9 mouse cellular contexts compared by ENCODE assay signal in genomic region chr3:37642681-37643214, GRCm38 (mm10). TPM values are rescaled to one million over a fixed set of nuclear protein-coding genes. Genes with fewer than 3 reads are reported as not detected.
DNase-seq lines count a peak whose midpoint lies in the region; ATAC-seq lines count a peak whose summit lies in the region.
"Had no signal": no experiment of that assay in that cellular context is flagged by ENCODE, and none has a peak within 500 bp of the region (broad histone marks: within the 10 kb centered on the region; RNA-seq: fewer than 3 reads in every experiment).

No protein-coding gene starts in this region.

- 0 out of 2 replicates have a peak, but pooled peaks cover 4% of the 10 kb centered on the region for H3K4me1 ChIP-seq in heart, embryonic 12.5 days (replicated peaks)
- H3K4me1 ChIP-seq in forebrain, embryonic 12.5 days: peaks cover 25% of the 10 kb centered on the region
- H3K4me1 ChIP-seq in hindbrain, embryonic 11.5 days (replicated peaks; ENCODE audit: control insufficient read depth, insufficient read depth, low read length): no peaks in the 10 kb centered on the region
- peaks cover 17% of the 10 kb centered on the region for H3K4me1 ChIP-seq in limb, embryonic 11.5 days (ENCODE audit: control insufficient read depth, insufficient read depth, low read length)
- peaks cover 44% of the 10 kb centered on the region for H3K4me1 ChIP-seq in stomach, embryonic 16.5 days (ENCODE audit: control insufficient read depth, insufficient read depth, low read length)

- peaks cover 7% of the 10 kb centered on the region for H3K27me3 ChIP-seq in heart, embryonic 12.5 days (replicated peaks)
- H3K27me3 ChIP-seq in forebrain, embryonic 12.5 days: peaks cover 5% of the 10 kb centered on the region; the same call in 1 of the 2 replicates
- H3K27me3 ChIP-seq in hindbrain, embryonic 11.5 days (ENCODE audit: control insufficient read depth, insufficient read depth, low read length): no peaks in the 10 kb centered on the region; the same call in 1 of the 2 replicates
- H3K27me3 ChIP-seq in limb, embryonic 11.5 days (ENCODE audit: control insufficient read depth, insufficient read depth, low read length): no peaks in the 10 kb centered on the region
- H3K27me3 ChIP-seq in stomach, embryonic 16.5 days (ENCODE audit: control insufficient read depth, insufficient read depth, low read length): no peaks in the 10 kb centered on the region

- H3K27ac ChIP-seq in heart, embryonic 12.5 days (ENCODE audit: poor library complexity, severe bottlenecking): no peak overlapping the region
- peak overlapping the region; percentile 65 for H3K27ac ChIP-seq in forebrain, embryonic 12.5 days
- no peak overlapping the region for H3K27ac ChIP-seq in hindbrain, embryonic 11.5 days (ENCODE audit: low read depth, low read length)
- no peak overlapping the region for H3K27ac ChIP-seq in limb, embryonic 11.5 days (replicated peaks; ENCODE audit: low read depth, low read length)
- peak overlapping the region; percentile 40 for H3K27ac ChIP-seq in stomach, embryonic 16.5 days (ENCODE audit: low read length)

- H3K4me3 ChIP-seq in heart, embryonic 12.5 days: no peak overlapping the region
- H3K4me3 ChIP-seq in forebrain, embryonic 12.5 days (replicated peaks): peak overlapping the region; percentile 81
- H3K4me3 ChIP-seq in hindbrain, embryonic 11.5 days (ENCODE audit: low read depth, low read length): peak overlapping the region; percentile 21; the same call in 1 of the 2 replicates
- 0 out of 2 replicates have a peak overlapping the region, but pooled peaks have one; percentile 91 for H3K4me3 ChIP-seq in limb, embryonic 11.5 days (ENCODE audit: low read depth, low read length)
- peak overlapping the region; percentile 94 for H3K4me3 ChIP-seq in stomach, embryonic 16.5 days (replicated peaks; ENCODE audit: low read length)

- no peak for ATAC-seq in heart, embryonic 12.5 days (ENCODE audit: insufficient number of reproducible peaks, low FRiP score)
- ATAC-seq in forebrain, embryonic 12.5 days (ENCODE audit: low FRiP score): no peak
- ATAC-seq in hindbrain, embryonic 11.5 days (ENCODE audit: low FRiP score): no peak
- no peak for ATAC-seq in limb, embryonic 11.5 days (ENCODE audit: insufficient number of reproducible peaks, low FRiP score, low TSS enrichment, low read depth)
- no peak; the same call in 1 of the 2 replicates for ATAC-seq in stomach, embryonic 16.5 days (ENCODE audit: insufficient read depth, low FRiP score)

- H3K4me2 ChIP-seq in heart, embryonic 12.5 days: no peak overlapping the region
- peak overlapping the region; percentile 78 for H3K4me2 ChIP-seq in forebrain, embryonic 12.5 days
- peak overlapping the region; percentile 33 for H3K4me2 ChIP-seq in hindbrain, embryonic 11.5 days (replicated peaks; ENCODE audit: low read depth, low read length)
- H3K4me2 ChIP-seq in limb, embryonic 11.5 days (ENCODE audit: low read depth, severe bottlenecking): 0 out of 2 replicates have a peak overlapping the region, but pooled peaks have one; percentile 31
- H3K4me2 ChIP-seq in stomach, embryonic 16.5 days (ENCODE audit: low read depth, low read length): peak overlapping the region; percentile 74

- intact Hi-C loops in left cerebral cortex, postnatal 4 days (cut with DNase I): loop anchor here (10.0 kb wide), 4 partner anchors 82 to 582 kb away; partner anchors contain the start of gene Gm5148

- H3K9ac ChIP-seq in heart, embryonic 12.5 days: no peak overlapping the region
- peak overlapping the region; percentile 84; the same call in 1 of the 2 replicates for H3K9ac ChIP-seq in forebrain, embryonic 12.5 days
- peak overlapping the region; percentile 0; the same call in 1 of the 2 replicates for H3K9ac ChIP-seq in hindbrain, embryonic 11.5 days (ENCODE audit: low read depth, low read length)
- H3K9ac ChIP-seq in limb, embryonic 11.5 days (ENCODE audit: low read length): no peak overlapping the region
- peak overlapping the region; percentile 52 for H3K9ac ChIP-seq in stomach, embryonic 16.5 days (ENCODE audit: low read length)

- H3K36me3 ChIP-seq in heart, embryonic 12.5 days: peaks cover 18% of the 10 kb centered on the region
- peaks cover 21% of the 10 kb centered on the region for H3K36me3 ChIP-seq in forebrain, embryonic 12.5 days (replicated peaks)
- no peaks in the 10 kb centered on the region for H3K36me3 ChIP-seq in hindbrain, embryonic 11.5 days (ENCODE audit: control insufficient read depth, insufficient read depth, low read length)
- peaks cover 7% of the 10 kb centered on the region; the same call in 1 of the 2 replicates for H3K36me3 ChIP-seq in limb, embryonic 11.5 days (ENCODE audit: control insufficient read depth, insufficient read depth, low read length)
- H3K36me3 ChIP-seq in stomach, embryonic 16.5 days (ENCODE audit: control insufficient read depth, insufficient read depth, low read length): peaks cover 10% of the 10 kb centered on the region

- DNase-seq in heart, adult 11 months: peak; percentile 99
- DNase-seq in hindbrain, embryonic 11.5 days (ENCODE audit: low spot score): no peak
- no peak for DNase-seq in limb, embryonic 11.5 days (ENCODE audit: low spot score)
- no peak for DNase-seq in left cerebral cortex, postnatal 4 days
- no peak for DNase-seq in ovary, postnatal 14 days (ENCODE audit: low spot score)

- H3K9me3 ChIP-seq in heart, embryonic 12.5 days (replicated peaks): no peaks in the 10 kb centered on the region
- H3K9me3 ChIP-seq in forebrain, embryonic 12.5 days: no peaks in the 10 kb centered on the region
- no peaks in the 10 kb centered on the region for H3K9me3 ChIP-seq in hindbrain, embryonic 11.5 days (ENCODE audit: control insufficient read depth, low read length)
- no peaks in the 10 kb centered on the region for H3K9me3 ChIP-seq in limb, embryonic 11.5 days (ENCODE audit: control insufficient read depth, low read length)
- H3K9me3 ChIP-seq in stomach, embryonic 16.5 days (replicated peaks; ENCODE audit: control insufficient read depth, low read length): no peaks in the 10 kb centered on the region

- WGBS in heart, embryonic 12.5 days: 87% methylated on average over 21 of the region's 21 CpGs
- 86% methylated on average over 21 of the region's 21 CpGs for WGBS in forebrain, embryonic 12.5 days
- 75% methylated on average over 21 of the region's 21 CpGs for whole genome bisulfite sequencing in hindbrain, embryonic 11.5 days
- 81% methylated on average over 21 of the region's 21 CpGs for WGBS in limb, embryonic 11.5 days
- WGBS in stomach, embryonic 16.5 days: 72% methylated on average over 21 of the region's 21 CpGs

RNA-seq across cellular contexts. Expression of gene Spry1, which starts 3.0 kb away (rescaled TPM):
- 5.1 and 5.4 TPM in 2 replicates for polyA plus RNA-seq in heart, embryonic 12.5 days (2016; fragmentation: Nextera tagmentation; extraction: Ambion mirVana)
- polyA plus RNA-seq in forebrain, embryonic 12.5 days (2016; fragmentation: Nextera tagmentation; extraction: Ambion mirVana): 13.5 and 13.7 TPM in 2 replicates
- polyA plus RNA-seq in hindbrain, embryonic 11.5 days (2014; fragmentation: Nextera tagmentation; extraction: Ambion mirVana): 5.8 and 8.0 TPM in 2 replicates
- 18.5 and 19.8 TPM in 2 replicates for polyA plus RNA-seq in limb, embryonic 11.5 days (2014; fragmentation: Nextera tagmentation; extraction: Ambion mirVana)
- 12.8 and 13.5 TPM in 2 replicates for polyA plus RNA-seq in stomach, embryonic 16.5 days (2015; fragmentation: Nextera tagmentation; extraction: Ambion mirVana)
- total RNA-seq in left cerebral cortex, postnatal 4 days (2021): 10 to 100 TPM; 15.2 to 15.6 TPM
- total RNA-seq: MEL had no signal

Comparison
In these comparisons a context has a peak if more than half of its experiments do, and no peak if none do; other contexts are left out.
1. H3K27ac ChIP-seq: peak in forebrain, embryonic 12.5 days (single experiment) and stomach, embryonic 16.5 days (single experiment); none in heart, embryonic 12.5 days (single experiment), hindbrain, embryonic 11.5 days (single experiment) and limb, embryonic 11.5 days (single experiment).
2. H3K9ac ChIP-seq: peak in forebrain, embryonic 12.5 days (single experiment), hindbrain, embryonic 11.5 days (single experiment) and stomach, embryonic 16.5 days (single experiment); none in heart, embryonic 12.5 days (single experiment) and limb, embryonic 11.5 days (single experiment).